Mouse (Mus musculus) intestine, embryonic 15.5 days (tissue): ENCODE results near the gene Dupd1. TPM values are rescaled to one million over a fixed set of nuclear protein-coding genes. Genes with fewer than 3 reads are reported as not detected.
A peak's percentile ranks its signal among the peaks of the same experiment; 100 is the strongest.
"Not testable (repeated sequence)": the region's sequence is repeated elsewhere in the genome, so short reads cannot be mapped to it uniquely, and the experiment has no call there.

ENCODE experiments used
- ATAC-seq: fragments of 200-750 bp; cut with Nextera tagmentation; 2 replicates; pipeline ENCODE4 v1.8.0; 2017; ENCODE audit warnings: moderate TSS enrichment, moderate library complexity
- H3K27ac ChIP-seq: fragments of 300-500 bp; sonication (generic); 2 replicates; pipeline ENCODE4 v1.5.1; 2015; ENCODE audit warnings: mild to moderate bottlenecking, inconsistent platforms
- H3K27me3 ChIP-seq: fragments of 300-500 bp; sonication (generic); replicated peaks from 2 replicates; pipeline ENCODE4 v1.6.1; 2015; ENCODE audit warnings: inconsistent platforms
- H3K36me3 ChIP-seq: fragments of 300-500 bp; sonication (generic); 2 replicates; pipeline ENCODE4 v1.6.1; 2015; ENCODE audit warnings: inconsistent platforms
- H3K4me1 ChIP-seq: fragments of 300-500 bp; sonication (generic); replicated peaks from 2 replicates; pipeline ENCODE4 v1.6.1; 2015; ENCODE audit warnings: inconsistent platforms
- H3K4me2 ChIP-seq: fragments of 300-500 bp; sonication (generic); replicated peaks from 2 replicates; pipeline ENCODE4 v1.6.1; 2015; ENCODE audit warnings: mild to moderate bottlenecking, inconsistent platforms
- H3K4me3 ChIP-seq: fragments of 300-500 bp; sonication (generic); replicated peaks from 2 replicates; pipeline ENCODE4 v1.5.1; 2015; ENCODE audit warnings: inconsistent platforms
- H3K9ac ChIP-seq: fragments of 300-500 bp; sonication (generic); 2 replicates; pipeline ENCODE4 v1.6.1; 2015; ENCODE audit warnings: inconsistent platforms
- H3K9me3 ChIP-seq: fragments of 300-500 bp; sonication (generic); 2 replicates; pipeline ENCODE4 v1.6.1; 2016; ENCODE audit warnings: inconsistent platforms
- WGBS: fragments of 180-500 bp; shearing (Covaris S2); methylation state at CpG from one replicate; pipeline ENCODE4 v1.1.7; 2015; 5-methylcytosine and 5-hydroxymethylcytosine counted together
- polyA plus RNA-seq: library from polyadenylated mRNA; unstranded; fragments of >200 nt; fragmentation: Nextera tagmentation; extraction: Ambion mirVana; gene quantifications from 2 replicates; pipeline ENCODE4 v1.2.1, GENCODE M21; 2015

The Dupd1 gene
- polyA plus RNA-seq, 1 experiment from 2014 or later, result not detected

DNA sequence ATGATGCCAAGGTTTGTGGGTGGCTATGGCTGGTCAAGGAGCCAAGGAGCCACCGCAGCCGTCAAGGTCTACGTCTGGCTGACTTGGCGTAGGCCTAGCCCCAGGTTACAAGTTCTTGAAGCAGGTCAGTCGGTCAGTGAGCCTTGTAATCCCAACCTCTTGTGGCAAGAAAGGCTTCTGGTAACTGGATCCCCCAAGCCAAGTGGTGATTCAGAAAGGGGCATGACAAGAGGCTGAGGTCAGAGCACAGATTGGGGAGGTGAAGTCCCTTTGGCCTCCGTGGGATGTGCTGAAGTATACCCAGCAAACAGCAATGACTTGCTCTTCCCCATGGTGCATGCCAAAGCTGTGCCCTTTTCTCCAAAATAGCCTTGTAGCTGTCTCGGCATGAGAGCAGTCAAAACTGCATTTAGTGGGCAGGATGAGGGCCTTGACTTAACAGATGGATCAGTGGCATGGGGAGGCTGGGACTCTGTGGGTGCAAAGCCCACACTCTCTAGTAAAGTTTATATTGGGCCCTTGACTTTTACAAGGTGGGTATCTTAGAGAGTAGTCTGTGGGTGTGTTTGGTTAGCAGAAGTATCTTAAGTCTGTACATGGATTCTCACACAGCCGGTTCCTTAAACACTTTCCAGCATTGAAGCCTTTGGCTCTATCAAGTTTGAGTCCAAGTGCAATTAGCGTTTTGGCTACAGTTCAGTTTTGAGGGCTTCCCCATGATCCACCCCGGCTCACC is 28.8 kb downstream of the Dupd1 start:
- no peaks in the 10 kb centered on the region for H3K9me3 ChIP-seq
- no peak overlapping the region for H3K27ac ChIP-seq
- H3K36me3 ChIP-seq, result no peaks in the 10 kb centered on the region
- ATAC-seq, result no peak
- 0 out of 2 replicates have a peak, but pooled peaks cover 8% of the 10 kb centered on the region for H3K27me3 ChIP-seq
- H3K9ac ChIP-seq, result no peak overlapping the region
- 89% methylated on average over 10 of the region's 10 CpGs for WGBS
- H3K4me1 ChIP-seq, result peaks cover 16% of the 10 kb centered on the region
- H3K4me2 ChIP-seq, result peak overlapping the region; percentile 73; the same call in 1 of the 2 replicates
- no peak overlapping the region for H3K4me3 ChIP-seq

DNA sequence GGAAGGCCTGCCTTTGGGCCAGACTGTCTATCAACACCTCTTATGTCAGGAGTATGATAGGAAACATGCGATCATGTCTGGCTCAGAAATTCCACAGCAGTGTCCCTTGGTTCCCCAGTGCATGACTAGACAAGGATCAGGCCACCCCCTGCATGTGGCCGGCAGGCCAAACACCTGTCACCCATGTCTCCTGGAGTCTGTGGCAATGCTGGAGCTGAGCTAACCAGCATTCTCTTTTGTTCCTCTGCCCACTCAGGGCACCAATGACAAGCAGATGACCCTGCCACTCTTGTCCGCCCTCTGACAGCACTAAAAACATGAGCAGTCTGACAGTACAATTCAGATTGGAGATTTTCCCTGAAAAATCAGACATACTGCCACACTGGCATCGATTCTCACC is 30.5 kb downstream of the Dupd1 start:
- H3K36me3 ChIP-seq, result no peaks in the 10 kb centered on the region
- ATAC-seq, result no peak
- no peak overlapping the region for H3K4me2 ChIP-seq
- H3K4me3 ChIP-seq, result no peak overlapping the region
- WGBS, result 93% methylated on average over 4 of the region's 4 CpGs
- H3K27ac ChIP-seq, result no peak overlapping the region
- H3K9ac ChIP-seq, result no peak overlapping the region
- no peaks in the 10 kb centered on the region for H3K9me3 ChIP-seq
- 0 out of 2 replicates have a peak, but pooled peaks cover 8% of the 10 kb centered on the region for H3K27me3 ChIP-seq
- peaks cover 26% of the 10 kb centered on the region for H3K4me1 ChIP-seq

- WGBS, result 2% methylated on average over 9 of the region's 9 CpGs
- H3K27ac ChIP-seq, result no peak overlapping the region
- no peak overlapping the region for H3K9ac ChIP-seq
- no peaks in the 10 kb centered on the region for H3K9me3 ChIP-seq
- H3K4me3 ChIP-seq, result no peak overlapping the region
- ATAC-seq, result peak; percentile 86
- no peaks in the 10 kb centered on the region for H3K36me3 ChIP-seq
- peaks cover 26% of the 10 kb centered on the region for H3K4me1 ChIP-seq
- 0 out of 2 replicates have a peak, but pooled peaks cover 8% of the 10 kb centered on the region for H3K27me3 ChIP-seq
- peak overlapping the region; percentile 55 for H3K4me2 ChIP-seq
Measured at GRCm38 (mm10) chr14:21682681-21683129, 31.7 kb downstream of the Dupd1 start.

- no peak overlapping the region for H3K4me2 ChIP-seq
- H3K27me3 ChIP-seq, result no peaks in the 10 kb centered on the region
- no peak overlapping the region for H3K27ac ChIP-seq
- ATAC-seq, result peak; percentile 14; the same call in 1 of the 2 replicates
- no peaks in the 10 kb centered on the region for H3K36me3 ChIP-seq
- H3K4me1 ChIP-seq, result peaks cover 17% of the 10 kb centered on the region
- H3K9me3 ChIP-seq, result no peaks in the 10 kb centered on the region
- no peak overlapping the region for H3K4me3 ChIP-seq
- H3K9ac ChIP-seq, result 0 out of 2 replicates have a peak overlapping the region, but pooled peaks have one; percentile 4
- WGBS, result 35% methylated on average over 8 of the region's 8 CpGs
Measured at GRCm38 (mm10) chr14:21679631-21680201, 34.7 kb downstream of the Dupd1 start.

DNA sequence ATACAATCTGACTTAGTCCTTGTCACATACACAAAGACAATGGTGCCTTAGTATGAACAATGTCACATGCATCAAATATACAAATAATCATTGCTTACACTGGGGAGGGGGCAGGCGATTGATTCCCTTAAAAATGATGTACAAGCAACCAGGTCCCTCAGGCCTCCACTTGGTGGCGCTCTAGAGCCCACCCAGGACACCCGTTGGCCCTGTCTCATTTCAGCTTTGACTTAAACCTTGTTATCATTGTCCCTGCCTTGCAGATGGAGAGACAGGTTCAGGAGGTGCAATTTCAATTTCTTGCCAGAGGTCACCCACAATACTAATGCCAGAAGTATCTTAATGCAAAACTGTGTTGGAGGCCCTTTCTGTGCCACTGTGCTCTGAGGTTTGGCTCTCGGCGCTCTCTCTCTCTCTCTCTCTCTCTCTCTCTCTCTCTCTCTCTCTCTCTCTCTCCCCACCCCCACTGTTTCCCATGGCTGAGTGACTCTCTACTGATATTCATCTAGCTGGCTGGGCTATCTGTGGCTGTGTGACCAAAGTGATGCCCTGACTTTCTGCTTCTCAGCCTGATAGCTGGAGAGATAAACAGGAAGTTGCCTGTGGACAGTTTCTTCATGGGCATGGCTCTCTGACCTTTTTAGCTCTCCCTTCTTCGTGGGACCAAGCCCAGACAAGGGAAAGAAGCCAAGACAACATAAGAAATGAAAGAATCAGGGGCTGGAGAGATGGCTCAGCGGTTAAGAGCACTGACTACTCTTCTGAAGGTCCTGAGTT is 35.7 kb downstream of the Dupd1 start:
- no peak overlapping the region for H3K4me2 ChIP-seq
- no peaks in the 10 kb centered on the region for H3K36me3 ChIP-seq
- ATAC-seq, result no peak
- WGBS, result 51% methylated on average over 7 of the region's 7 CpGs
- no peak overlapping the region for H3K27ac ChIP-seq
- no peaks in the 10 kb centered on the region for H3K9me3 ChIP-seq
- H3K4me1 ChIP-seq, result peaks cover 17% of the 10 kb centered on the region
- H3K4me3 ChIP-seq, result no peak overlapping the region
- no peak overlapping the region for H3K9ac ChIP-seq
- H3K27me3 ChIP-seq, result no peaks in the 10 kb centered on the region

- Histone ChIP-seq H3K4me2 (no peak overlapping the region), H3K4me3 (no peak overlapping the region), H3K9ac (no peak overlapping the region), H3K27me3 (no peaks in the 10 kb centered on the region), H3K36me3 (no peaks in the 10 kb centered on the region), H3K27ac (no peak overlapping the region), H3K9me3 (no peaks in the 10 kb centered on the region), H3K4me1 (peaks cover 11% of the 10 kb centered on the region)
- no peak for ATAC-seq
- WGBS, result 77% methylated on average over 2 of the region's 2 CpGs
Measured at GRCm38 (mm10) chr14:21676223-21676622, 38.2 kb downstream of the Dupd1 start.

GRCm38 (mm10) chr14:21674471-21674870 is 39.9 kb downstream of the Dupd1 start:
- H3K36me3 ChIP-seq, result 0 out of 2 replicates have a peak, but pooled peaks cover 7% of the 10 kb centered on the region
- H3K9ac ChIP-seq, result no peak overlapping the region
- no peak overlapping the region for H3K4me3 ChIP-seq
- H3K4me2 ChIP-seq, result no peak overlapping the region
- H3K4me1 ChIP-seq, result peaks cover 2% of the 10 kb centered on the region
- no peak overlapping the region for H3K27ac ChIP-seq
- no peaks in the 10 kb centered on the region for H3K27me3 ChIP-seq
- WGBS, result 60% methylated on average over 5 of the region's 5 CpGs
- no peak for ATAC-seq
- no peaks in the 10 kb centered on the region for H3K9me3 ChIP-seq

GRCm38 (mm10) chr14:21673100-21673499 is 41.3 kb downstream of the Dupd1 start:
- Histone ChIP-seq H3K9me3 (no peaks in the 10 kb centered on the region), H3K36me3 (peaks cover 16% of the 10 kb centered on the region), H3K9ac (no peak overlapping the region), H3K27ac (no peak overlapping the region), H3K4me3 (no peak overlapping the region), H3K4me2 (no peak overlapping the region), H3K4me1 (no peaks in the 10 kb centered on the region), H3K27me3 (no peaks in the 10 kb centered on the region)
- 75% methylated on average over 4 of the region's 4 CpGs for WGBS
- no peak for ATAC-seq

- not testable (repeated sequence) for H3K4me3 ChIP-seq, H3K4me2 ChIP-seq, H3K27ac ChIP-seq, H3K9ac ChIP-seq, H3K4me1 ChIP-seq, H3K9me3 ChIP-seq, ATAC-seq, H3K27me3 ChIP-seq
- 94% methylated on average over 15 of the region's 15 CpGs for WGBS
- peaks cover 19% of the 10 kb centered on the region for H3K36me3 ChIP-seq
Measured at GRCm38 (mm10) chr14:21670422-21671006, 43.9 kb downstream of the Dupd1 start.

DNA sequence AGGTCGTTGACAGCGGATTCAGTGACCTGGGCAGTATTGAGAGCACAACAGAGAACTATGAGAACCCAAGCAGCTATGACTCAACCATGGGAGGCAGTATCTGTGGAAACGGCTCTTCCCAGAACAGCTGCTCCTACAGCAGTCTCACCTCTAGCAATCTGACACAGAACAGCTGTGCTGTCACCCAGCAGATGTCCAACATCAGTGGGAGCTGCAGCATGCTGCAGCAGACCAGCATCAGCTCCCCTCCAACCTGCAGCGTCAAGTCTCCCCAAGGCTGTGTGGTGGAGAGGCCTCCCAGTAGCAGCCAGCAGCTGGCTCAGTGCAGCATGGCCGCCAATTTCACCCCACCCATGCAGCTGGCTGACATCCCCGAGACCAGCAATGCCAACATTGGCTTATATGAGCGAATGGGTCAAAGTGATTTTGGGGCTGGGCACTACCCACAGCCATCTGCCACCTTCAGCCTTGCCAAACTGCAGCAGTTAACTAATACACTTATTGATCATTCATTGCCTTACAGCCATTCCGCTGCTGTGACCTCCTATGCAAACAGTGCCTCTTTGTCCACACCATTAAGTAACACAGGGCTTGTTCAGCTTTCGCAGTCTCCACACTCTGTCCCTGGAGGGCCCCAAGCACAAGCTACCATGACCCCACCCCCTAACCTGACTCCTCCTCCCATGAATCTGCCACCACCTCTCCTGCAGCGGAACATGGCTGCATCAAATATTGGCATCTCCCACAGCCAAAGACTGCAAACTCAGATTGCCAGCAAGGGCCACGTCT is 44.5 kb downstream of the Dupd1 start:
- Histone ChIP-seq H3K27me3 (no peaks in the 10 kb centered on the region), H3K4me3 (no peak overlapping the region), H3K9me3 (no peaks in the 10 kb centered on the region), H3K27ac (no peak overlapping the region), H3K9ac (no peak overlapping the region), H3K4me2 (no peak overlapping the region), H3K36me3 (peaks cover 23% of the 10 kb centered on the region), H3K4me1 (no peaks in the 10 kb centered on the region)
- ATAC-seq, result peak; percentile 53
- WGBS, result 71% methylated on average over 11 of the region's 11 CpGs

DNA sequence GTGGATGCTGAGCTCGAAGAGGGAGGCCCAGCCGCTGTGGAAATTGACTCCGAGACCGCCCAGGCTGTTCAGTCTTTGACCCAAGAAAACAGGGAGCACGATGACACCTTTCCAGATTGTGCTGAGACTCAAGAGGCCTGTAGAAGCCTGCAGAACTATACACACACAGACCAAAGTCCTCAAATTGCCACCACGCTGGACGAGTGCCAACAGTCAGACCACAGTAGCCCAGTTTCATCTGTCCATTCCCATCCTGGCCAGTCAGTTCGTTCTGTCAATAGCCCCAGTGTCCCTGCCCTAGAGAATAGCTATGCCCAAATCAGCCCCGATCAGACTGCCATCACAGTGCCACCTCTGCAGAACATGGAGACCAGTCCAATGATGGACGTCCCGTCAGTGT is 45.2 kb downstream of the Dupd1 start:
- Histone ChIP-seq H3K4me3 (no peak overlapping the region), H3K9ac (no peak overlapping the region), H3K27me3 (no peaks in the 10 kb centered on the region), H3K4me2 (no peak overlapping the region), H3K27ac (no peak overlapping the region), H3K4me1 (no peaks in the 10 kb centered on the region), H3K9me3 (no peaks in the 10 kb centered on the region), H3K36me3 (peaks cover 28% of the 10 kb centered on the region)
- ATAC-seq, result peak; percentile 12; the same call in 1 of the 2 replicates
- 90% methylated on average over 11 of the region's 11 CpGs for WGBS
